Mouse (Mus musculus) hindbrain, embryonic 11.5 days (tissue): ENCODE measurements around the gene Vill. TPM values are rescaled to one million over a fixed set of nuclear protein-coding genes. Genes with fewer than 3 reads are reported as not detected.

Source experiments
- ATAC-seq: fragments of 200-750 bp; cut with Nextera tagmentation; 2 replicates; pipeline ENCODE4 v1.8.0; 2017; ENCODE audit warnings: mild to moderate bottlenecking, moderate TSS enrichment, moderate library complexity; ENCODE audit not compliant: low FRiP score
- DNase-seq: peaks from one replicate; pipeline ENCODE4 v3.0.0-alpha.2; 2015; ENCODE audit warnings: low spot score
- H3K27ac ChIP-seq: fragments of 300-500 bp; sonication (generic); 2 replicates; pipeline ENCODE4 v1.5.1; 2014; ENCODE audit warnings: mild to moderate bottlenecking, low read depth, low read length
- H3K27me3 ChIP-seq: fragments of 300-500 bp; sonication (generic); 2 replicates; pipeline ENCODE4 v1.6.1; 2014; ENCODE audit warnings: mild to moderate bottlenecking, low read length, moderate library complexity, mixed read lengths; ENCODE audit not compliant: control insufficient read depth, insufficient read depth
- H3K36me3 ChIP-seq: fragments of 300-500 bp; sonication (generic); 2 replicates; pipeline ENCODE4 v1.6.1; 2014; ENCODE audit warnings: mild to moderate bottlenecking, low read length, moderate library complexity, mixed read lengths; ENCODE audit not compliant: control insufficient read depth, insufficient read depth
- H3K4me1 ChIP-seq: fragments of 300-500 bp; sonication (generic); replicated peaks from 2 replicates; pipeline ENCODE4 v1.6.1; 2014; ENCODE audit warnings: low read length, mixed read lengths; ENCODE audit not compliant: control insufficient read depth, insufficient read depth
- H3K4me2 ChIP-seq: fragments of 300-500 bp; sonication (generic); replicated peaks from 2 replicates; pipeline ENCODE4 v1.6.1; 2014; ENCODE audit warnings: mild to moderate bottlenecking, low read depth, low read length
- H3K4me3 ChIP-seq: fragments of 300-500 bp; sonication (generic); 2 replicates; pipeline ENCODE4 v1.5.1; 2014; ENCODE audit warnings: low read depth, low read length
- H3K9ac ChIP-seq: fragments of 300-500 bp; sonication (generic); 2 replicates; pipeline ENCODE4 v1.6.1; 2014; ENCODE audit warnings: low read depth, low read length
- H3K9me3 ChIP-seq: fragments of 300-500 bp; sonication (generic); 2 replicates; pipeline ENCODE4 v1.6.1; 2016; ENCODE audit warnings: low read length; ENCODE audit not compliant: control insufficient read depth
- WGBS: fragments of 180-500 bp; shearing (Covaris S2); extraction: QIAGEN DNeasy Blood & Tissue Kit; methylation state at CpG from one replicate; pipeline ENCODE4 v1.1.7; 2014; 5-methylcytosine and 5-hydroxymethylcytosine counted together
- polyA plus RNA-seq: library from polyadenylated mRNA; unstranded; fragments of >200 nt; fragmentation: Nextera tagmentation; extraction: Ambion mirVana; gene quantifications from 2 replicates; pipeline ENCODE4 v1.2.1, GENCODE M21; 2014

The Vill gene
- polyA plus RNA-seq = 7.5 and 8.8 TPM in 2 replicates

DNA sequence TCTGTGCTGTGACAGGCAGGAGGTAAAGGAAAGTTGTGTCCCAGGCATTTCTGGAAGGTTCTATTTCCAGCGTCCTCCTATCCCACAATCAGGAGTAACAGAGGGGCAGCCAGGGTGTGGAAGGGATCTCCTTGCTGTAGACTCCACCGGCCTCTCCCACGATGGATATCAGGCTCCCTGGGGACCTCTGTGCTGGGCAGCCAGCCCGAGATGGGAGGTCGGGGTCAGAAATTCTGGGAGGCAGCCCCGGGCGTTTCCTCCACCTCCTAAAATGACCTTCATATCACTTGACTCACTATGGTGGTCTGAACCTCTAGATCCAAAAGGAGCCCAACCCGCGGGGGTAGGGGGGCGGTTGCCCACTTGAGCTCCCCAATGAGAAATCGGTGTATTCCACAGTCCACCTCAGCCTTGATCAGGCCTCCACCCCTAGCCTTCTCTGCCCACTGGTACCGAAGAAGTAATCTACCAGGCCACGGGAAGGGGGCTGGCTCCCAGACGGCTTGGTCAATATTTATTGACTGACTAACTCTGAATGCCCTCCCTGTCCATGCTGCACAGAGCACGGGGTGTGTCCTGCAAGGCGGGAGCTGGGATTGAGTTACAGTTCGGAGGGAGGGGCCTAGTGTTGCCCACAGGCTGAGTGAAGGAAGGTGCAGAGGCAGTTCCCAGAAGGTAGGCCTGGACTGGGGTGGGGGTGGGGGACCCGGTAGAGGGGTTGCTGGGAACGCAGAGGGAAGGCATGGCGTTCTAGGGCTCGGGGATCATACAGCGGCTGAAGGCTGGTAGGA lies at the start of gene Vill:
Gene Vill, plus strand, starts transcription at position 625 of the 791 bp plus-strand sequence.
- H3K36me3 ChIP-seq = no peaks in the 10 kb centered on the region

GRCm38 (mm10) chr9:119003990-119004702 lies 48.4 kb upstream of the Vill start:
- no peaks in the 10 kb centered on the region for H3K36me3 ChIP-seq
- no peaks in the 10 kb centered on the region for H3K9me3 ChIP-seq
- no peak overlapping the region for H3K4me2 ChIP-seq
- ATAC-seq (no peak), DNase-seq (no peak)
- no peak overlapping the region for H3K27ac ChIP-seq
- H3K27me3 ChIP-seq = no peaks in the 10 kb centered on the region
- no peak overlapping the region for H3K4me3 ChIP-seq
- H3K4me1 ChIP-seq = 0 out of 2 replicates have a peak, but pooled peaks cover 2% of the 10 kb centered on the region
- 86% methylated on average over 23 of the region's 23 CpGs for WGBS
- no peak overlapping the region for H3K9ac ChIP-seq

More for the DNA sequence above, at the start of gene Vill:
- Histone ChIP-seq H3K9ac (peak within 1 kb of the TSS; percentile 31; the same call in 1 of the 2 replicates), H3K27ac (no peak within 1 kb of the TSS), H3K4me2 (peak within 1 kb of the TSS; percentile 50), H3K27me3 (peaks cover 6% of the 10 kb centered on the region), H3K4me1 (peaks cover 3% of the 10 kb centered on the region; the same call in 1 of the 2 replicates), H3K4me3 (peak within 1 kb of the TSS; percentile 27), H3K9me3 (no peaks in the 10 kb centered on the region)
- ATAC-seq (peak; percentile 82), DNase-seq (peak; percentile 59)
- 17% methylated on average over 22 of the region's 22 CpGs for WGBS

GRCm38 (mm10) chr9:119004703-119005076 lies 47.9 kb upstream of the Vill start:
- WGBS = 85% methylated on average over 16 of the region's 16 CpGs
- Histone ChIP-seq H3K9me3 (no peaks in the 10 kb centered on the region), H3K27me3 (no peaks in the 10 kb centered on the region), H3K4me2 (no peak overlapping the region), H3K4me1 (0 out of 2 replicates have a peak, but pooled peaks cover 2% of the 10 kb centered on the region), H3K27ac (no peak overlapping the region), H3K9ac (no peak overlapping the region), H3K36me3 (no peaks in the 10 kb centered on the region), H3K4me3 (no peak overlapping the region)
- DNase-seq (no peak), ATAC-seq (no peak)

DNA sequence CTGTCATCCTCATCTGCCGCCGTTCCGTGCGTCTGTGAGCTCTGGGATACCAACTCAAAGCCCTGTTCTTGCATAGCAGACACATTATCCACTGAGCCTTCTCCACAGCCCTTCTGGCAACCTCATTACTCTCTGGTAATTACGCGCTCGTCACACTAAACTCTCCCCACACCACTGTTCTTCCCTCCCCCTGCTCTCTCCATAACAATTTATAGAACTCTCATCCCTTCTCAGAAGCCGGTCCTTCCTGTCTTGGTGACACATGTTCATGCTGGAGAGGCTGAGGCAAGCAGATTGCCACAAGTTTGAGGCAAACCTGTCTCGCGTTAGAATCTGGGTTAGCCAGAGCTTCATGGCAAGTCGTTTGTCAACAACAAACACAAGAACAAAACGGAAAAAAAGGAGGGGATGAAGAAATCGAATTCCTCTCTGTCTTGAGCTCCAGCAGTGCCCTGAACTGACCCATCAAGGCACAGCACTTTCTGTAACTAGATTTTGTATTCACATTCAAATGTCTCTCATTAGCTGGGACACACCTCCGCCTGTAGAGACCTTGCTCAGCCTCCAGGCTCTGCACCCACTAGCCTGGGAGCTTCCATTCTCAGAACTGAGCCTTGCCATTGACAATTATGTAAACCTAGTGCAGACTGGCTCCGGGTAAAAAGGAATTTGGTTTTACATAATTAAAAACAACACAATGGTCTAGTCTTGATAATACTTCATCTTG lies 47.1 kb upstream of the Vill start:
- no peak overlapping the region for H3K9ac ChIP-seq
- ATAC-seq (no peak), DNase-seq (no peak)
- 0 out of 2 replicates have a peak, but pooled peaks cover 2% of the 10 kb centered on the region for H3K4me1 ChIP-seq
- H3K4me2 ChIP-seq = no peak overlapping the region
- H3K4me3 ChIP-seq = no peak overlapping the region
- no peaks in the 10 kb centered on the region for H3K36me3 ChIP-seq
- no peaks in the 10 kb centered on the region for H3K9me3 ChIP-seq
- H3K27ac ChIP-seq = no peak overlapping the region
- 65% methylated on average over 15 of the region's 15 CpGs for WGBS
- no peaks in the 10 kb centered on the region for H3K27me3 ChIP-seq

DNA sequence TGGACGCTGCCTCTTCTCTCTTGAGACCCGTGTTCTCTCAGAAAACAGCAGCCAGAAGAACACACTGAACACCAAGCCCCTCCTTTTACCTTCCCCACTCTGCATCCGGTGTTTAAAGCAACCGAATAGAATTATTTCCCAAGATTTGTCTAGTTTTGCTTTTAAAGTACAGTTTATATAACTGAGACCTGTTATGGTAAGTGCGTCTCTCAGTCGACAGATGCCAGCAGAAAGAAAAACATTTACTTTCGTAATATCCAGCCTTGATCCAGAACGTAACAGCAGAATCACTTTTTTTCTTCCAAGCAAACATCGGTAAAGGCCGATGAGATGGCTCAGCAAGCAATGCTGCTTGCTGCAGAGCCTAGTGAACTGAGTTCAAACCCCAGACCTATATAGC lies 45.3 kb upstream of the Vill start:
- H3K4me2 ChIP-seq = no peak overlapping the region
- ATAC-seq (no peak), DNase-seq (no peak)
- no peak overlapping the region for H3K9ac ChIP-seq
- no peaks in the 10 kb centered on the region for H3K9me3 ChIP-seq
- no peak overlapping the region for H3K4me3 ChIP-seq
- H3K27ac ChIP-seq = no peak overlapping the region
- WGBS = 87% methylated on average over 10 of the region's 10 CpGs
- H3K36me3 ChIP-seq = no peaks in the 10 kb centered on the region
- H3K4me1 ChIP-seq = 0 out of 2 replicates have a peak, but pooled peaks cover 2% of the 10 kb centered on the region
- H3K27me3 ChIP-seq = no peaks in the 10 kb centered on the region

DNA sequence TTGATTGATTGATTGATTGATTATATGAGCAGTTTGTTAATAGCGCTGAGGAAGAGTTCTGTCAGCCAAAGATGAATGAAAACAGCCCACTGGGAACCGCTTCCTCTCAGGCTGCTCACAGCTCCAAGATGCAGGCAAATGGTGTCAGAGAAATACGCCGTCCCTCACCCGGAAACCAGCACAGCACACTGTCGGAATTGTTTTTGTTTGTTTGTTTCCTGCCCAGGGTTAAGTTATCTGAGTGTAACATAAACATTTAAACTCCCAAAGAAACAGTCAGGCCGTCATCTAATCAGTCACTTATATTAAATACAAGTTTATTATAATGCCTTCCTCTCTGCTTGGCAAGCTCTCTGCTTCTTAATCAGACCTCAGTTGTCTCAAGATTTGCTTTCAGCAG lies 43.7 kb upstream of the Vill start:
- no peak for DNase-seq

GRCm38 (mm10) chr9:119010156-119010710 lies 42.3 kb upstream of the Vill start:
- ATAC-seq (no peak), DNase-seq (no peak)
- Histone ChIP-seq H3K4me2 (no peak overlapping the region), H3K27me3 (no peaks in the 10 kb centered on the region), H3K4me3 (no peak overlapping the region), H3K36me3 (no peaks in the 10 kb centered on the region), H3K27ac (no peak overlapping the region), H3K9me3 (no peaks in the 10 kb centered on the region), H3K9ac (no peak overlapping the region), H3K4me1 (no peaks in the 10 kb centered on the region)
- WGBS = 74% methylated on average over 13 of the region's 13 CpGs

More for the DNA sequence above, 43.7 kb upstream of the Vill start:
- Histone ChIP-seq H3K4me2 (no peak overlapping the region), H3K27me3 (no peaks in the 10 kb centered on the region), H3K9ac (no peak overlapping the region), H3K4me3 (no peak overlapping the region), H3K4me1 (0 out of 2 replicates have a peak, but pooled peaks cover 2% of the 10 kb centered on the region), H3K36me3 (no peaks in the 10 kb centered on the region), H3K27ac (no peak overlapping the region), H3K9me3 (no peaks in the 10 kb centered on the region)
- no peak for ATAC-seq
- 61% methylated on average over 7 of the region's 7 CpGs for WGBS

DNA sequence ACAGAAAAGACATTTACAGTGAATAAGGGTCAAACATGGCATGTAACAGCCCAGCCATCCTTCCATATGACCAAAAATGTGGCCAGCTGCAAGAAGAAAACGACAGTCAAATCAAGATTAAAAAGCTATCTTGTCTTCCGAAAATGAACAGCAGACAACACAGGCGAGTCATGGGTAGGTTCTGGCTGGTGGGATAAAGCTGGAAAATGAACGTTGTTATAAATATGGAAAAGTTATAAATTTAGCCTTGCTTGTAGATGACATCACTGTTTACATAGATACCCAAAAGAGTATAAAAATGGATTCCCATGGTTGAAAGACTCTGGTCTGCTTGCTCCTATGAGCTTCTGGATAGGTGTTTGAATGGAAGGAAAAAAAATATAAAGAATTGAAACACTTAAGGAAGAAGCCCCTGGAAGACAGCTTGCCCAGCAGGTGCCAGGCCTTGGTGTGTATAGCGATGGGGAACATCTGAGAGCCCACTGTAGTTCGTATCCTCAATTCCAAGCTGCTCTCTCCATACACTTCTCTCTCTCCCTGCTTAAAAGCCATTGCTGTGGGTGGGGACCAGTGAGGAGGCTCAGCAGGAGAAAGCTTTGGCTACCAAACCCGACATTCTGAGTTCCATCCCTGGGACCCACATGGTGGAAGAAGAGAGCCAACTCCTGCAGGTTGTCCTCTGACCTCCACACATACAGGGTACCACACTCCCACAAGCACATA lies 35.6 kb upstream of the Vill start:
- H3K9me3 ChIP-seq = no peaks in the 10 kb centered on the region
- 87% methylated on average over 7 of the region's 7 CpGs for WGBS
- DNase-seq = no peak
- H3K4me3 ChIP-seq = no peak overlapping the region
- no peaks in the 10 kb centered on the region for H3K27me3 ChIP-seq
- no peak for ATAC-seq
- no peaks in the 10 kb centered on the region for H3K36me3 ChIP-seq
- no peak overlapping the region for H3K9ac ChIP-seq
- H3K27ac ChIP-seq = no peak overlapping the region
- H3K4me1 ChIP-seq = no peaks in the 10 kb centered on the region
- no peak overlapping the region for H3K4me2 ChIP-seq
